Mouse (Mus musculus): ENCODE measurements around the gene Kcnk2. TPM values are rescaled to one million over a fixed set of nuclear protein-coding genes. Genes with fewer than 3 reads are reported as not detected.

Gene Kcnk2
- polyA plus RNA-seq, 1 experiment from 2014 or later: 7.8 TPM

DNA sequence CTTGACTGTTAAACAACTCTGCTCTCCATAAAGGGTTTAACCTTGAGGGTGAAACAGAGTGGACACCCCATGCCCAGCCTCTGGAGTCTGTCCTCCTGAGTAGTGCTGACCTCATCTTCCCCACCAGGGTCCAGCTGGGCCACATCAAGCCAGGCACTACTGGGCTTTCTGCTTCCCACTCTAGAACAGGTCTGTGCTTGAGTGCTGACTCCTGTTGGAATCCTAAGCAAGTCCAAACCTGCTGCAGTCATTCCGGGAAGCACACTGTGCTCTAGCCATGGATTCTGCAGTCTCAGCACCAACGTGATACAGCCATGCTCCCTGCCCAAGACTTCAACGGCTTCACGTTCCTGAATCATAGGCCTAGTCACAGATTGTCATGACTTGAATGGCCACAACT, 42.4 kb downstream of the Kcnk2 start:
- 80% methylated on average over 4 of the region's 4 CpGs for WGBS

GRCm38 (mm10) chr1:189353887-189354286, 48.2 kb downstream of the Kcnk2 start:
- H3K9ac ChIP-seq (ENCODE audit: low read length): no peak overlapping the region
- H3K27me3 ChIP-seq (replicated peaks; ENCODE audit: control insufficient read depth, insufficient read depth, low read length): no peaks in the 10 kb centered on the region
- DNase-seq (ENCODE audit: low spot score): no peak
- no peaks in the 10 kb centered on the region for H3K4me1 ChIP-seq (replicated peaks; ENCODE audit: control insufficient read depth, insufficient read depth, low read length)
- no peak overlapping the region for H3K4me2 ChIP-seq (ENCODE audit: low read length)
- no peak overlapping the region for H3K4me3 ChIP-seq (ENCODE audit: low read depth, low read length)
- H3K36me3 ChIP-seq (ENCODE audit: control insufficient read depth, insufficient read depth, low read length): no peaks in the 10 kb centered on the region
- no peak for ATAC-seq (replicated peaks; ENCODE audit: low FRiP score, low TSS enrichment, low read depth)
- H3K9me3 ChIP-seq (ENCODE audit: control insufficient read depth, low read length): 0 out of 2 replicates have a peak, but pooled peaks cover 1% of the 10 kb centered on the region
- H3K27ac ChIP-seq (ENCODE audit: low read depth): no peak overlapping the region
- whole genome bisulfite sequencing: 62% methylated on average over 1 of the region's 1 CpGs

More for the DNA sequence above, 42.4 kb downstream of the Kcnk2 start:
- no peak for ATAC-seq (replicated peaks; ENCODE audit: low FRiP score, low TSS enrichment, low read depth)
- no peaks in the 10 kb centered on the region for H3K36me3 ChIP-seq (ENCODE audit: control insufficient read depth, insufficient read depth, low read length)
- no peaks in the 10 kb centered on the region for H3K9me3 ChIP-seq (ENCODE audit: control insufficient read depth, low read length)
- H3K9ac ChIP-seq (ENCODE audit: low read length): no peak overlapping the region
- no peaks in the 10 kb centered on the region for H3K4me1 ChIP-seq (replicated peaks; ENCODE audit: control insufficient read depth, insufficient read depth, low read length)
- no peaks in the 10 kb centered on the region for H3K27me3 ChIP-seq (replicated peaks; ENCODE audit: control insufficient read depth, insufficient read depth, low read length)
- H3K4me3 ChIP-seq (ENCODE audit: low read depth, low read length): no peak overlapping the region
- no peak overlapping the region for H3K4me2 ChIP-seq (ENCODE audit: low read length)
- no peak overlapping the region for H3K27ac ChIP-seq (ENCODE audit: low read depth)
- no peak for DNase-seq (ENCODE audit: low spot score)

GRCm38 (mm10) chr1:189351804-189352203, 50.3 kb downstream of the Kcnk2 start:
- no peak overlapping the region for H3K4me2 ChIP-seq (ENCODE audit: low read length)
- no peak for ATAC-seq (replicated peaks; ENCODE audit: low FRiP score, low TSS enrichment, low read depth)

GRCm38 (mm10) chr1:189349205-189349604, 52.9 kb downstream of the Kcnk2 start:
- Histone ChIP-seq H3K4me2 (ENCODE audit: low read length) (no peak overlapping the region), H3K9ac (ENCODE audit: low read length) (no peak overlapping the region), H3K27me3 (replicated peaks; ENCODE audit: control insufficient read depth, insufficient read depth, low read length) (0 out of 2 replicates have a peak, but pooled peaks cover 6% of the 10 kb centered on the region), H3K27ac (ENCODE audit: low read depth) (no peak overlapping the region), H3K9me3 (ENCODE audit: control insufficient read depth, low read length) (0 out of 2 replicates have a peak, but pooled peaks cover 3% of the 10 kb centered on the region), H3K4me3 (ENCODE audit: low read depth, low read length) (no peak overlapping the region), H3K36me3 (ENCODE audit: control insufficient read depth, insufficient read depth, low read length) (no peaks in the 10 kb centered on the region), H3K4me1 (replicated peaks; ENCODE audit: control insufficient read depth, insufficient read depth, low read length) (no peaks in the 10 kb centered on the region)
- no peak for DNase-seq (ENCODE audit: low spot score)
- WGBS: 90% methylated on average over 5 of the region's 5 CpGs
- ATAC-seq (replicated peaks; ENCODE audit: low FRiP score, low TSS enrichment, low read depth): no peak

More at GRCm38 (mm10) chr1:189351804-189352203, 50.3 kb downstream of the Kcnk2 start:
- 64% methylated on average over 6 of the region's 6 CpGs for WGBS
- Histone ChIP-seq H3K27ac (ENCODE audit: low read depth) (no peak overlapping the region), H3K9ac (ENCODE audit: low read length) (no peak overlapping the region), H3K36me3 (ENCODE audit: control insufficient read depth, insufficient read depth, low read length) (no peaks in the 10 kb centered on the region), H3K27me3 (replicated peaks; ENCODE audit: control insufficient read depth, insufficient read depth, low read length) (no peaks in the 10 kb centered on the region), H3K4me1 (replicated peaks; ENCODE audit: control insufficient read depth, insufficient read depth, low read length) (no peaks in the 10 kb centered on the region), H3K9me3 (ENCODE audit: control insufficient read depth, low read length) (0 out of 2 replicates have a peak, but pooled peaks cover 3% of the 10 kb centered on the region), H3K4me3 (ENCODE audit: low read depth, low read length) (no peak overlapping the region)
- no peak for DNase-seq (ENCODE audit: low spot score)

DNA sequence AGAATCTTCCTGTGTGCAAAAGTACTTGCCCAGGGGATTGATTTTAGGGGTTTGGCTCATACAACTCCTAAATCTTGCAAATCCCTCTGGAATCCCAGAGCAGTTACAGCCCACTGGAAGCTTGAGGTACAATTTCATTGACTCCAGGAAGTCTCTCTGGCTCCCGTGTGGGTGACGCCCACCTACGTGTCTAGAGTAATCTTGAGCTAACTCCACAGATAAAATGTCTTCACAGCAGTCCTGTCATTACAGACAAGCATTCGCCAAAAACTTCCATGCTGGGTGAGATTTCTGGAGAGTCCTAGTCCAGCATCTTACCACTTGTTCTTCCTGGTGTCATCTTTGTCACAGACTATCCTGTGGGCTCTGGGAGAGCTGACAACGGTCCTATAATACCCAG, 56.9 kb downstream of the Kcnk2 start:
- peaks cover 5% of the 10 kb centered on the region; the same call in 1 of the 2 replicates for H3K4me1 ChIP-seq (replicated peaks; ENCODE audit: control insufficient read depth, insufficient read depth, low read length)
- H3K9me3 ChIP-seq (ENCODE audit: control insufficient read depth, low read length): 0 out of 2 replicates have a peak, but pooled peaks cover 3% of the 10 kb centered on the region
- H3K27me3 ChIP-seq (replicated peaks; ENCODE audit: control insufficient read depth, insufficient read depth, low read length): peaks cover 20% of the 10 kb centered on the region; the same call in 1 of the 2 replicates
- WGBS: 67% methylated on average over 5 of the region's 5 CpGs
- no peak overlapping the region for H3K4me2 ChIP-seq (ENCODE audit: low read length)
- no peak overlapping the region for H3K4me3 ChIP-seq (ENCODE audit: low read depth, low read length)
- DNase-seq (ENCODE audit: low spot score) (no peak), ATAC-seq (replicated peaks; ENCODE audit: low FRiP score, low TSS enrichment, low read depth) (no peak)
- H3K36me3 ChIP-seq (ENCODE audit: control insufficient read depth, insufficient read depth, low read length): no peaks in the 10 kb centered on the region
- H3K27ac ChIP-seq (ENCODE audit: low read depth): no peak overlapping the region
- H3K9ac ChIP-seq (ENCODE audit: low read length): no peak overlapping the region

DNA sequence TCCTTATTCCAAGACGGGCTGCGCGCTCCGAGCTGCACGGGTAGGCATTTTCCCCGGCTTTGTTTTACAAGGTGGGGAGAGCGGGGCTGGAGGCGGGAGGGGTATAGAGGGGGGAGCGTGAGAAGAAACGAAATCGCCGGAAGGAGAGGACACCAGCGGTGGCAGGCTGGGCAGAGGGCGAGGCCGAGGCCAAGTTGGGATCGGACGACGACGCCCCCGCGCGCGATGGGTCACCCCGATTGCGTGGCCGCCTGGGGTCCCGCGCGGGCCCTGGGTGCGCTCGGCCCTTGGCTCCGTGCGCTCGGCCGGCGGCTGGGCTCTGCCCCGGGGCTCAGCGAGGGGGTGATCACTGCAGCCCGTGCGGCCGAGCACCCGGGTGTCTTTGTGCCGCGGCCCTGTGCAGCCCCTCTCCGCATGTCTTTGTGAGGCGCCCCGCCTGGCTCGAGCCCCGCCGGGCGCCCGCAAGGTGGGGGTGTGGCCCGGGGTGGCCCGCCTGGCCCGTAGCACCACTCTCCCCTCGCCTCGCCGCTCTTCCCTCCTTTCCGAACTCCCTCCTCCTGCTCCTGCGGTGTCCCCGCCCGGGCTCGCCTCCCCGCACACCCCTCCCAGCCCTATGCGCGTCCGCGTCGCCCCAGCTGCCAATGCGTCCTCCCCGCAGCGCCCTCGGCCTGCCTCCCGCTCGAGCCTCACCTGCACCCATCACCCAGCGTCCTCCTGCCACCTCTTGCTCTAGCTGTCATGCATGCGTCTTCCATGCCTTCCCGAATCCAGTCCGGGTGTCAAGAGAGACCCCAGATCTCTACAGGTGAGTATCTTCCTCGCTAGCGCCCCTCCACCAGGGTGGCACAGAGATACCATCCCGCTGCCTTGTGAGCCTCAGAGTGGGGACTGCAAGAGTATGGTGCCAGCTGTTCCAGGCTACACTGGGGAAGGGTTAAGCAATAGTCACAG, 58.5 kb downstream of the Kcnk2 start:
- 2% methylated on average over 66 of the region's 82 CpGs for WGBS
- Histone ChIP-seq H3K36me3 (ENCODE audit: control insufficient read depth, insufficient read depth, low read length) (no peaks in the 10 kb centered on the region), H3K9me3 (ENCODE audit: control insufficient read depth, low read length) (no peaks in the 10 kb centered on the region), H3K9ac (ENCODE audit: low read length) (peak overlapping the region; percentile 62), H3K27me3 (replicated peaks; ENCODE audit: control insufficient read depth, insufficient read depth, low read length) (peaks cover 20% of the 10 kb centered on the region; the same call in 1 of the 2 replicates), H3K4me2 (ENCODE audit: low read length) (peak overlapping the region; percentile 99), H3K4me3 (ENCODE audit: low read depth, low read length) (peak overlapping the region; percentile 56), H3K4me1 (replicated peaks; ENCODE audit: control insufficient read depth, insufficient read depth, low read length) (peaks cover 5% of the 10 kb centered on the region; the same call in 1 of the 2 replicates), H3K27ac (ENCODE audit: low read depth) (no peak overlapping the region)
- DNase-seq (ENCODE audit: low spot score) (peak; percentile 74), ATAC-seq (replicated peaks; ENCODE audit: low FRiP score, low TSS enrichment, low read depth) (peak; percentile 78)

GRCm38 (mm10) chr1:189342416-189343104, 59.5 kb downstream of the Kcnk2 start:
- DNase-seq (ENCODE audit: low spot score) (peak; percentile 67), ATAC-seq (replicated peaks; ENCODE audit: low FRiP score, low TSS enrichment, low read depth) (no peak)
- H3K27ac ChIP-seq (ENCODE audit: low read depth): no peak overlapping the region
- no peaks in the 10 kb centered on the region for H3K9me3 ChIP-seq (ENCODE audit: control insufficient read depth, low read length)
- H3K36me3 ChIP-seq (ENCODE audit: control insufficient read depth, insufficient read depth, low read length): no peaks in the 10 kb centered on the region
- WGBS: 5% methylated on average over 30 of the region's 30 CpGs
- no peak overlapping the region for H3K9ac ChIP-seq (ENCODE audit: low read length)
- peak overlapping the region; percentile 56 for H3K4me3 ChIP-seq (ENCODE audit: low read depth, low read length)
- peak overlapping the region; percentile 99 for H3K4me2 ChIP-seq (ENCODE audit: low read length)
- H3K27me3 ChIP-seq (replicated peaks; ENCODE audit: control insufficient read depth, insufficient read depth, low read length): peaks cover 20% of the 10 kb centered on the region; the same call in 1 of the 2 replicates
- H3K4me1 ChIP-seq (replicated peaks; ENCODE audit: control insufficient read depth, insufficient read depth, low read length): peaks cover 5% of the 10 kb centered on the region; the same call in 1 of the 2 replicates

DNA sequence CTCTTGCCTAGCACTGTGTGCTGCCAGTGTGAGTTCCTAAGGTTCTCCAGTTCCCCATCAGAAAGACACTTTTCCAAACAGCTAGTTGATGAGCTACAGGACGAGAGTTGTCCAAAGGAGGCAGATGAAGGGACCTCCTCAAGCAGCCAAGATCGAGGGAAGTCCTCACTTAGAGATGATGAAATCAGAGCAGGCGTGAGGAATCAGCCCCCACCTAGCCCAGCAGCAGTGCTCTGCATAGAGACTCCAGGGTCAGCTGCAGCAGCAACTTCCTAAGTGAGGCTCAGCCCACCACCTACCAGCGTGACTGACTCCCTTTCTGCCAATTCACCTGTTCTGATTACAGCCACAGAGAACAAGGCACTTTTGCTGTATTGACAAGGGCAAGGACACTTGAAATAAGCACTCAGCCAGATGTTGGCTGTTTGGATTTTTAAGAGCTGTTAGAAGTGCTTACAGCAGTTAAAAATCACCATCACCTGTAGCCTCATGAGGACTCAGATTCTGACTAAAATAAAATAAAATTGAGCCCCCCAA, 60.6 kb downstream of the Kcnk2 start:
- no peak for DNase-seq (ENCODE audit: low spot score)
- Histone ChIP-seq H3K27me3 (replicated peaks; ENCODE audit: control insufficient read depth, insufficient read depth, low read length) (peaks cover 20% of the 10 kb centered on the region; the same call in 1 of the 2 replicates), H3K4me1 (replicated peaks; ENCODE audit: control insufficient read depth, insufficient read depth, low read length) (peaks cover 5% of the 10 kb centered on the region; the same call in 1 of the 2 replicates), H3K36me3 (ENCODE audit: control insufficient read depth, insufficient read depth, low read length) (no peaks in the 10 kb centered on the region), H3K4me2 (ENCODE audit: low read length) (no peak overlapping the region), H3K4me3 (ENCODE audit: low read depth, low read length) (no peak overlapping the region), H3K9me3 (ENCODE audit: control insufficient read depth, low read length) (no peaks in the 10 kb centered on the region), H3K27ac (ENCODE audit: low read depth) (no peak overlapping the region), H3K9ac (ENCODE audit: low read length) (no peak overlapping the region)
- WGBS: 27% methylated on average over 4 of the region's 4 CpGs
- no peak for ATAC-seq (replicated peaks; ENCODE audit: low FRiP score, low TSS enrichment, low read depth)

All from intestine, embryonic 14.5 days (tissue).